Mouse (Mus musculus): ENCODE results near the gene Dyrk2.

Gene Dyrk2

GRCm38 (mm10) chr10:118870201-118870980 is at the start of gene Dyrk2:
TSS of gene Dyrk2 (minus strand) at chr10:118870209.
- DNase-seq (ENCODE audit: low spot score) = no peak

- DNase-seq (ENCODE audit: low spot score) = no peak
Measured at GRCm38 (mm10) chr10:118902625-118903024, 32.6 kb upstream of the Dyrk2 start.

- no peak for DNase-seq (ENCODE audit: low spot score)
Measured at GRCm38 (mm10) chr10:118893645-118894044, 23.6 kb upstream of the Dyrk2 start.

- no peak for DNase-seq (ENCODE audit: low spot score)
Measured at GRCm38 (mm10) chr10:118884126-118884525, 14.1 kb upstream of the Dyrk2 start.

- DNase-seq (ENCODE audit: low spot score) = no peak
Measured at GRCm38 (mm10) chr10:118883317-118883716, 13.3 kb upstream of the Dyrk2 start.

- DNase-seq (ENCODE audit: low spot score) = no peak
Measured at GRCm38 (mm10) chr10:118882258-118882885, 12.4 kb upstream of the Dyrk2 start.

- DNase-seq (ENCODE audit: low spot score) = no peak
Measured at GRCm38 (mm10) chr10:118880776-118881175, 10.8 kb upstream of the Dyrk2 start.

- DNase-seq (ENCODE audit: low spot score) = no peak
Measured at GRCm38 (mm10) chr10:118872196-118872595, 2.2 kb upstream of the Dyrk2 start.

GRCm38 (mm10) chr10:118869591-118870001 is 413 bp downstream of the Dyrk2 start:
- peak; percentile 46 for DNase-seq (ENCODE audit: low spot score)

- peak; percentile 80 for DNase-seq (ENCODE audit: low spot score)
Measured at GRCm38 (mm10) chr10:118868601-118869590, 1.1 kb downstream of the Dyrk2 start.

- peak; percentile 27 for DNase-seq (ENCODE audit: low spot score)
Measured at GRCm38 (mm10) chr10:118867896-118868600, 2.0 kb downstream of the Dyrk2 start.

- DNase-seq (ENCODE audit: low spot score) = no peak
Measured at GRCm38 (mm10) chr10:118867304-118867895, 2.6 kb downstream of the Dyrk2 start.

GRCm38 (mm10) chr10:118864976-118865375 is 5.0 kb downstream of the Dyrk2 start:
- DNase-seq (ENCODE audit: low spot score) = no peak

- DNase-seq (ENCODE audit: low spot score) = no peak
Measured at GRCm38 (mm10) chr10:118863611-118864010, 6.4 kb downstream of the Dyrk2 start.

- DNase-seq (ENCODE audit: low spot score) = no peak
Measured at GRCm38 (mm10) chr10:118862233-118862632, 7.8 kb downstream of the Dyrk2 start.

- no peak for DNase-seq (ENCODE audit: low spot score)
Measured at GRCm38 (mm10) chr10:118861234-118862025, 8.6 kb downstream of the Dyrk2 start.

GRCm38 (mm10) chr10:118859655-118860054 is 10.4 kb downstream of the Dyrk2 start:
- no peak for DNase-seq (ENCODE audit: low spot score)

- no peak for DNase-seq (ENCODE audit: low spot score)
Measured at GRCm38 (mm10) chr10:118854641-118855040, 15.4 kb downstream of the Dyrk2 start.

- no peak for DNase-seq (ENCODE audit: low spot score)
Measured at GRCm38 (mm10) chr10:118852554-118852953, 17.5 kb downstream of the Dyrk2 start.

- no peak for DNase-seq (ENCODE audit: low spot score)
Measured at GRCm38 (mm10) chr10:118848501-118848900, 21.5 kb downstream of the Dyrk2 start.
